Mouse (Mus musculus): ENCODE measurements around the gene Aqp12. TPM values are rescaled to one million over a fixed set of nuclear protein-coding genes. Genes with fewer than 3 reads are reported as not detected.

Aqp12 gene
- polyA plus RNA-seq, 1 experiment = not detected

- H3ac ChIP-seq (ENCODE audit: control insufficient read depth, insufficient read length, low read depth) = no peak overlapping the region
- no peak for TF ChIP-seq MAX (IDR thresholded peaks at IDR 0.05)
- no peak for TF ChIP-seq CTCF (IDR thresholded peaks at IDR 0.05; ENCODE audit: control insufficient read depth, insufficient read depth, insufficient read length)
- TF ChIP-seq USF1 (IDR thresholded peaks at IDR 0.05; ENCODE audit: low read depth) = no peak
- TF ChIP-seq FOSL1 (IDR thresholded peaks at IDR 0.05; ENCODE audit: insufficient read depth, low read length, poor library complexity, severe bottlenecking) = no peak
- TF ChIP-seq MYOG (IDR thresholded peaks at IDR 0.05; ENCODE audit: control insufficient read depth, extremely low read depth, insufficient read length) = no peak
- TF ChIP-seq MYOD1 (IDR thresholded peaks at IDR 0.05; ENCODE audit: control insufficient read depth, insufficient read length, low read depth) = no peak
- no peak for TF ChIP-seq CEBPB (IDR thresholded peaks at IDR 0.05; ENCODE audit: low read depth)
Measured at GRCm38 (mm10) chr1:92988894-92989293, 17.2 kb upstream of the Aqp12 start.

GRCm38 (mm10) chr1:92989891-92990290 lies 16.2 kb upstream of the Aqp12 start:
- TF ChIP-seq FOSL1 (IDR thresholded peaks at IDR 0.05; ENCODE audit: insufficient read depth, low read length, poor library complexity, severe bottlenecking) = no peak
- TF ChIP-seq MYOG (IDR thresholded peaks at IDR 0.05; ENCODE audit: control insufficient read depth, extremely low read depth, insufficient read length) = no peak
- TF ChIP-seq MAX (IDR thresholded peaks at IDR 0.05) = no peak
- TF ChIP-seq CEBPB (IDR thresholded peaks at IDR 0.05; ENCODE audit: low read depth) = no peak
- TF ChIP-seq MYOD1 (IDR thresholded peaks at IDR 0.05; ENCODE audit: control insufficient read depth, insufficient read length, low read depth) = no peak
- no peak for TF ChIP-seq USF1 (IDR thresholded peaks at IDR 0.05; ENCODE audit: low read depth)
- no peak for TF ChIP-seq CTCF (IDR thresholded peaks at IDR 0.05; ENCODE audit: control insufficient read depth, insufficient read depth, insufficient read length)
- no peak overlapping the region for H3ac ChIP-seq (ENCODE audit: control insufficient read depth, insufficient read length, low read depth)
- no peak overlapping the region for H3K4me3 ChIP-seq (ENCODE audit: insufficient read depth, poor library complexity, severe bottlenecking)
- peaks cover 33% of the 10 kb centered on the region for H3K27me3 ChIP-seq (ENCODE audit: control insufficient read depth, insufficient read depth, insufficient read length)
- no peaks in the 10 kb centered on the region for H3K79me2 ChIP-seq (ENCODE audit: control insufficient read depth, insufficient read depth)
- H3K79me3 ChIP-seq (ENCODE audit: low read depth) = no peaks in the 10 kb centered on the region
- H3K36me3 ChIP-seq (ENCODE audit: control insufficient read depth, insufficient read depth) = no peaks in the 10 kb centered on the region

More at GRCm38 (mm10) chr1:92988894-92989293, 17.2 kb upstream of the Aqp12 start:
- H3K79me3 ChIP-seq (ENCODE audit: low read depth) = no peaks in the 10 kb centered on the region
- peaks cover 27% of the 10 kb centered on the region for H3K27me3 ChIP-seq (ENCODE audit: control insufficient read depth, insufficient read depth, insufficient read length)
- H3K4me3 ChIP-seq (ENCODE audit: insufficient read depth, poor library complexity, severe bottlenecking) = no peak overlapping the region
- H3K36me3 ChIP-seq (ENCODE audit: control insufficient read depth, insufficient read depth) = no peaks in the 10 kb centered on the region
- H3K79me2 ChIP-seq (ENCODE audit: control insufficient read depth, insufficient read depth) = no peaks in the 10 kb centered on the region

GRCm38 (mm10) chr1:92992214-92992855 lies 13.8 kb upstream of the Aqp12 start:
- H3K4me3 ChIP-seq (ENCODE audit: insufficient read depth, poor library complexity, severe bottlenecking) = no peak overlapping the region
- H3K36me3 ChIP-seq (ENCODE audit: control insufficient read depth, insufficient read depth) = no peaks in the 10 kb centered on the region
- no peak overlapping the region for H3ac ChIP-seq (ENCODE audit: control insufficient read depth, insufficient read length, low read depth)
- H3K79me3 ChIP-seq (ENCODE audit: low read depth) = no peaks in the 10 kb centered on the region
- H3K27me3 ChIP-seq (ENCODE audit: control insufficient read depth, insufficient read depth, insufficient read length) = peaks cover 41% of the 10 kb centered on the region
- H3K79me2 ChIP-seq (ENCODE audit: control insufficient read depth, insufficient read depth) = no peaks in the 10 kb centered on the region
- no peak for TF ChIP-seq CTCF (IDR thresholded peaks at IDR 0.05; ENCODE audit: control insufficient read depth, insufficient read depth, insufficient read length)
- TF ChIP-seq CEBPB (IDR thresholded peaks at IDR 0.05; ENCODE audit: low read depth) = no peak

- no peak overlapping the region for H3K4me3 ChIP-seq (ENCODE audit: insufficient read depth, poor library complexity, severe bottlenecking)
- peaks cover 41% of the 10 kb centered on the region for H3K27me3 ChIP-seq (ENCODE audit: control insufficient read depth, insufficient read depth, insufficient read length)
- no peaks in the 10 kb centered on the region for H3K79me3 ChIP-seq (ENCODE audit: low read depth)
- no peak overlapping the region for H3ac ChIP-seq (ENCODE audit: control insufficient read depth, insufficient read length, low read depth)
- H3K79me2 ChIP-seq (ENCODE audit: control insufficient read depth, insufficient read depth) = no peaks in the 10 kb centered on the region
- no peak for TF ChIP-seq MYOD1 (IDR thresholded peaks at IDR 0.05; ENCODE audit: control insufficient read depth, insufficient read length, low read depth)
- TF ChIP-seq CTCF (IDR thresholded peaks at IDR 0.05; ENCODE audit: control insufficient read depth, insufficient read depth, insufficient read length) = no peak
- no peak for TF ChIP-seq USF1 (IDR thresholded peaks at IDR 0.05; ENCODE audit: low read depth)
- TF ChIP-seq CEBPB (IDR thresholded peaks at IDR 0.05; ENCODE audit: low read depth) = no peak
- TF ChIP-seq FOSL1 (IDR thresholded peaks at IDR 0.05; ENCODE audit: insufficient read depth, low read length, poor library complexity, severe bottlenecking) = no peak
- H3K36me3 ChIP-seq (ENCODE audit: control insufficient read depth, insufficient read depth) = no peaks in the 10 kb centered on the region
Measured at GRCm38 (mm10) chr1:92992880-92993279, 13.3 kb upstream of the Aqp12 start.

GRCm38 (mm10) chr1:93009196-93009595 lies 3.1 kb downstream of the Aqp12 start:
- TF ChIP-seq MYOG (IDR thresholded peaks at IDR 0.05; ENCODE audit: control insufficient read depth, extremely low read depth, insufficient read length) = no peak
- no peak for TF ChIP-seq CTCF (IDR thresholded peaks at IDR 0.05; ENCODE audit: control insufficient read depth, insufficient read depth, insufficient read length)
- H3K27me3 ChIP-seq (ENCODE audit: control insufficient read depth, insufficient read depth, insufficient read length) = peaks cover 53% of the 10 kb centered on the region
- H3K79me3 ChIP-seq (ENCODE audit: low read depth) = no peaks in the 10 kb centered on the region
- H3K36me3 ChIP-seq (ENCODE audit: control insufficient read depth, insufficient read depth) = no peaks in the 10 kb centered on the region
- no peak overlapping the region for H3ac ChIP-seq (ENCODE audit: control insufficient read depth, insufficient read length, low read depth)
- no peaks in the 10 kb centered on the region for H3K79me2 ChIP-seq (ENCODE audit: control insufficient read depth, insufficient read depth)
- H3K4me3 ChIP-seq (ENCODE audit: insufficient read depth, poor library complexity, severe bottlenecking) = no peak overlapping the region

- H3K27me3 ChIP-seq (ENCODE audit: control insufficient read depth, insufficient read depth, insufficient read length) = peaks cover 43% of the 10 kb centered on the region
- H3ac ChIP-seq (ENCODE audit: control insufficient read depth, insufficient read length, low read depth) = no peak overlapping the region
- H3K79me3 ChIP-seq (ENCODE audit: low read depth) = no peaks in the 10 kb centered on the region
- no peak overlapping the region for H3K4me3 ChIP-seq (ENCODE audit: insufficient read depth, poor library complexity, severe bottlenecking)
- no peak for TF ChIP-seq USF1 (IDR thresholded peaks at IDR 0.05; ENCODE audit: low read depth)
- TF ChIP-seq FOSL1 (IDR thresholded peaks at IDR 0.05; ENCODE audit: insufficient read depth, low read length, poor library complexity, severe bottlenecking) = no peak
- TF ChIP-seq MAX (IDR thresholded peaks at IDR 0.05) = no peak
- TF ChIP-seq CTCF (IDR thresholded peaks at IDR 0.05; ENCODE audit: control insufficient read depth, insufficient read depth, insufficient read length) = peak; percentile 15
- TF ChIP-seq MYOD1 (IDR thresholded peaks at IDR 0.05; ENCODE audit: control insufficient read depth, insufficient read length, low read depth) = no peak
- no peak for TF ChIP-seq MYOG (IDR thresholded peaks at IDR 0.05; ENCODE audit: control insufficient read depth, extremely low read depth, insufficient read length)
- no peak for TF ChIP-seq CEBPB (IDR thresholded peaks at IDR 0.05; ENCODE audit: low read depth)
- no peaks in the 10 kb centered on the region for H3K36me3 ChIP-seq (ENCODE audit: control insufficient read depth, insufficient read depth)
- H3K79me2 ChIP-seq (ENCODE audit: control insufficient read depth, insufficient read depth) = no peaks in the 10 kb centered on the region
Measured at GRCm38 (mm10) chr1:93010731-93011130, 4.6 kb downstream of the Aqp12 start.

Measured in C2C12 (cell line).